Mouse (Mus musculus): Measurements from ENCODE around the gene Chkb. TPM values are rescaled to one million over a fixed set of nuclear protein-coding genes. Genes with fewer than 3 reads are reported as not detected.
A peak's percentile ranks its signal among the peaks of the same experiment; 100 is the strongest.

Gene Chkb
- polyA plus RNA-seq (2011; ENCODE audit: insufficient read depth, insufficient read length, low read depth, missing spikeins), result 41.3 and 45.7 TPM in 2 replicates

DNA sequence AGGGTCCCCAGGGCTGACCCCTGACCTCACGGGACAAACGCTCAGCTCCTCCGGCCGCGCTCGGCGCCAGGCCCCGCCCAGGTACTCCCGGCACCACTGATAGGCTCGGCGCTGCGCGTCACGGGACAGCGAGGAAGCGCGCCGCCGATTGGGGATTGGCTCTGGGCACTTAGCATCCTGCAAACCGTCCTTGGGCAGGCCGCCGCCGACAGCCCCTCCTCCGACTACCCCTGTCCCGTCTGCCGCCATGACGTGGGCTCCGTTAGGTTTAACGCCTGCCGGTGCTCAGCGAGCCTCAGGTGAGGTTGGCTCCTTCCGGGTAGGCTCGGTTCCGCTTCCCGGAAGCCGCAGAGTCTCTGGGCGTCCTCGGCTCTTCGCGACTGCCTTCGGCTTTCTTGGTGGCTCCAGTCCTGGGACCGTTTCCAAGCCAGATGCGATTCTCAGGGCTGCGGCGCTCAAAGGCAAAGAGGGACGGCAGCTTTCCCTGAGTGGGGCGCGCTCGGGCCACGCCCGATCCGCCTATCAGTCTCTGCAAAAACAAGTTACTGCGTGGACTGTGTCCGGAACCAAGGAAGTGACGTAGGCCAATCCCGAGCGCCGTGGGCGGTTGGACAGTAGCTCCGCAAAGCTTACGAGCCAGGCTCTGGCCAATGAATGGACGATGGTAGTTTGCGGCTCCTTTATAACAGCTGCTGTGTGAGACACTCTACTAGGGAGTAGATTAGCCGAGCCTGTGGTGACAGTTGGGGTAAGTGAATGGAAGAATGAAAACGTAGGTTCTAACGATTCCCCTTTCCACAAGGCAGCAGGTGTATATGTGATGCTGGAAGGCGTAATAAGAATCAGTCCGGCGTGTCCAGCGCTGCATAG is at the start of gene Chkb, which contains the start of the genes C730034F03Rik and Gm44502:
Gene Chkb (minus strand): TSS at position 557 of the 870 bp plus-strand sequence.
Gene C730034F03Rik (plus strand): TSS at position 238 of the 870 bp plus-strand sequence.
Gene Gm44502 (minus strand): TSS at position 345 of the 870 bp plus-strand sequence.
- no peaks in the 10 kb centered on the region for H3K27me3 ChIP-seq (ENCODE audit: control insufficient read depth, insufficient read depth, low read length, poor library complexity, severe bottlenecking)
- TF ChIP-seq CTCF (IDR thresholded peaks at IDR 0.05; ENCODE audit: low read depth, low read length) (no peak), EP300 (IDR thresholded peaks at IDR 0.05; ENCODE audit: insufficient read depth, low read depth, low read length) (no peak), POLR2A (IDR thresholded peaks at IDR 0.05; ENCODE audit: insufficient read depth, low read length) (no peak)
- H3K27ac ChIP-seq (ENCODE audit: insufficient read depth, low read length), result peak within 1 kb of the TSS; percentile 37
- H3K4me1 ChIP-seq (ENCODE audit: control insufficient read depth, insufficient read depth, low read length), result peaks cover 2% of the 10 kb centered on the region
- no peaks in the 10 kb centered on the region for H3K9me3 ChIP-seq (replicated peaks; ENCODE audit: control insufficient read depth, insufficient read depth, low read length, poor library complexity, severe bottlenecking)
- peak within 1 kb of the TSS; percentile 62 for H3K9ac ChIP-seq (ENCODE audit: low read depth, poor library complexity, severe bottlenecking)
- H3K36me3 ChIP-seq (ENCODE audit: control insufficient read depth, insufficient read depth, low read length, poor library complexity, severe bottlenecking), result peaks cover 8% of the 10 kb centered on the region
- H3K4me3 ChIP-seq (ENCODE audit: low read depth, low read length), result peak within 1 kb of the TSS; percentile 79

DNA sequence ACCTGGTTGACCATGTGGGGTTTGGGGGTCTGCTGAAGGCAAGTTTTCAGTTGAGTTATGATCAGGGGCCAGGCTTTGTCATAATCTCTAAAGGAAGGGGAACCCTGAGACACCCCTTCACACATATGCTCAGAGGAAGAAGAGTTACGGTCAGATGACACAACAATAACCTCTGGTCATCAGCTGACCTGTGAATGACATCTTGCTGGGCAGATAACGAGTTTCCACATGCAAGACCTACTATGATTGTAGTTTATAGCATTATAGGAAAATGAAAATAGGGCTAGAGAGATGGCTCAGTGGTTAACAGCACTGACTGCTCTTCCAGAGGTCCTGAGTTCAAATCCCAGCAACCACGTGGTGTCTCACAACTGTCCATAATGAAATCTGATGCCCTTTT is 48.9 kb upstream of the Chkb start:
- H3K4me1 ChIP-seq (ENCODE audit: control insufficient read depth, insufficient read depth, low read length), result peaks cover 5% of the 10 kb centered on the region
- H3K4me3 ChIP-seq (ENCODE audit: low read depth, low read length), result no peak overlapping the region
- H3K9ac ChIP-seq (ENCODE audit: low read depth, poor library complexity, severe bottlenecking), result no peak overlapping the region
- H3K27ac ChIP-seq (ENCODE audit: insufficient read depth, low read length), result peak overlapping the region; percentile 68
- H3K9me3 ChIP-seq (replicated peaks; ENCODE audit: control insufficient read depth, insufficient read depth, low read length, poor library complexity, severe bottlenecking), result no peaks in the 10 kb centered on the region
- TF ChIP-seq EP300 (IDR thresholded peaks at IDR 0.05; ENCODE audit: insufficient read depth, low read depth, low read length), result no peak
- TF ChIP-seq POLR2A (IDR thresholded peaks at IDR 0.05; ENCODE audit: insufficient read depth, low read length), result no peak
- TF ChIP-seq CTCF (IDR thresholded peaks at IDR 0.05; ENCODE audit: low read depth, low read length), result no peak
- no peaks in the 10 kb centered on the region for H3K27me3 ChIP-seq (ENCODE audit: control insufficient read depth, insufficient read depth, low read length, poor library complexity, severe bottlenecking)
- no peaks in the 10 kb centered on the region for H3K36me3 ChIP-seq (ENCODE audit: control insufficient read depth, insufficient read depth, low read length, poor library complexity, severe bottlenecking)

DNA sequence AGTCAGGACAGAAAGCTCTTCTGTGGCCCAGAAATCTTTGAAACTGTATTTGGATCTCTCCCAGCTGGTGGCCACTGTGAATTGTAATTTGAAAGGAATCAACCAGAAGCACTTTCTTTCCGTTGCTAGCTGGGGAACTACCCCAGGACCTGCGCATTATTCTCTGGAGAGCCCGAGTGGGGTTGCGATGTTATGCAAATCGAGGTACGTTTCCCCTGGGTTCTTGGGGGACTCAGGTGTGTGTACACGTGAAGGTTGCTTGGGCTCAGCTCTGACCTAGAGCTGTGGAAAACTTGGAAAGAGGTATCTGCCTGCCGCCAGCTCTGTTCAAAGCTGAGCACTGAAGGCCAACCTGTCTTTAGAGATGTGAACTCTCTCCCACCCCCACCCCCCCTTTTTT is 48.1 kb upstream of the Chkb start:
- H3K4me1 ChIP-seq (ENCODE audit: control insufficient read depth, insufficient read depth, low read length), result peaks cover 5% of the 10 kb centered on the region
- no peak for TF ChIP-seq CTCF (IDR thresholded peaks at IDR 0.05; ENCODE audit: low read depth, low read length)
- 0 out of 2 replicates have a peak, but pooled peaks have one; percentile 13 for TF ChIP-seq EP300 (IDR thresholded peaks at IDR 0.05; ENCODE audit: insufficient read depth, low read depth, low read length)
- H3K27ac ChIP-seq (ENCODE audit: insufficient read depth, low read length), result peak overlapping the region; percentile 68
- no peaks in the 10 kb centered on the region for H3K9me3 ChIP-seq (replicated peaks; ENCODE audit: control insufficient read depth, insufficient read depth, low read length, poor library complexity, severe bottlenecking)
- H3K27me3 ChIP-seq (ENCODE audit: control insufficient read depth, insufficient read depth, low read length, poor library complexity, severe bottlenecking), result no peaks in the 10 kb centered on the region
- peak overlapping the region; percentile 3 for H3K9ac ChIP-seq (ENCODE audit: low read depth, poor library complexity, severe bottlenecking)
- peak overlapping the region; percentile 13; the same call in 1 of the 2 replicates for H3K4me3 ChIP-seq (ENCODE audit: low read depth, low read length)
- H3K36me3 ChIP-seq (ENCODE audit: control insufficient read depth, insufficient read depth, low read length, poor library complexity, severe bottlenecking), result no peaks in the 10 kb centered on the region

DNA sequence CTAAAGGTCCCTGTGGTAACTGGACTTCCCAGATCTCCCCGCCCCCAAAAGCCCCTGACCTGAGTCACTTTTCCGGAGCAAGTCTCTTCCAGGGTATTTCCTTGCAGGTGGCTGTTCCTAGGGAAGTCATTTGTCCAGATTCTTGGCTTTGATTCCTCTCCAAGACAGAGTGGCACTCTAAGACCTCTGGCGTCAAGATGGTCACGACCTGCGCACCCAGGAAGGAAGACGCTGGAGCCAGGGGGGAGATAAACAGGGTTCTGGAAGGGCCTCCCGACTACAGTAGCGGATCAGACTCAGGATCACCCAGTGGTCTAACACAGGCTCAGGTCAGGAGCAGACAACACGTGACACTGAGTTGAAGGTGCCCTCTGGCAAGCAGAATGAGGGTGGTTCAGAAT is 47.4 kb upstream of the Chkb start, which contains the start of gene Arsa:
Gene Arsa (minus strand): TSS at position 335 of the 401 bp plus-strand sequence.
- Histone ChIP-seq H3K27ac (ENCODE audit: insufficient read depth, low read length) (peak within 1 kb of the TSS; percentile 86), H3K36me3 (ENCODE audit: control insufficient read depth, insufficient read depth, low read length, poor library complexity, severe bottlenecking) (no peaks in the 10 kb centered on the region)
- TF ChIP-seq EP300 (IDR thresholded peaks at IDR 0.05; ENCODE audit: insufficient read depth, low read depth, low read length) (no peak), POLR2A (IDR thresholded peaks at IDR 0.05; ENCODE audit: insufficient read depth, low read length) (no peak), CTCF (IDR thresholded peaks at IDR 0.05; ENCODE audit: low read depth, low read length) (no peak)

DNA sequence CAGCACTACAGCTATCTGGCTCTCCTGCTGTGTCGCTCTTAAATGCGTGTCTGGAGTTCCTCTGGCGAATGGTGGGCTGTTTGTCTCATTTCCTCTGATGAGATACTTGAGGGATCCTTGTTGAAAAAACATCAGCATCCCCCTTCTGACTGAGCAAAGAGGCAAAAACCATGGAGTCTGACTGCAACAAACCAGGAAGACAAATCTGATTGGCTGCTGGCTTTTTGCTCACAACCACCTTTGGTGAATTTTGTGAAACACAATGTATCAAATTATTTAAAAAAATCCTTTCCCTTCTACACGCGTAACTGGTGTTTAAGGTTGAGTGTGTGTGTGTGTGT is 46.7 kb upstream of the Chkb start:
- Histone ChIP-seq H3K4me3 (ENCODE audit: low read depth, low read length) (peak overlapping the region; percentile 95), H3K36me3 (ENCODE audit: control insufficient read depth, insufficient read depth, low read length, poor library complexity, severe bottlenecking) (no peaks in the 10 kb centered on the region), H3K9ac (ENCODE audit: low read depth, poor library complexity, severe bottlenecking) (peak overlapping the region; percentile 45), H3K4me1 (ENCODE audit: control insufficient read depth, insufficient read depth, low read length) (peaks cover 5% of the 10 kb centered on the region), H3K9me3 (replicated peaks; ENCODE audit: control insufficient read depth, insufficient read depth, low read length, poor library complexity, severe bottlenecking) (no peaks in the 10 kb centered on the region), H3K27me3 (ENCODE audit: control insufficient read depth, insufficient read depth, low read length, poor library complexity, severe bottlenecking) (no peaks in the 10 kb centered on the region), H3K27ac (ENCODE audit: insufficient read depth, low read length) (peak overlapping the region; percentile 86)
- no peak for TF ChIP-seq EP300 (IDR thresholded peaks at IDR 0.05; ENCODE audit: insufficient read depth, low read depth, low read length)
- TF ChIP-seq CTCF (IDR thresholded peaks at IDR 0.05; ENCODE audit: low read depth, low read length), result no peak
- no peak for TF ChIP-seq POLR2A (IDR thresholded peaks at IDR 0.05; ENCODE audit: insufficient read depth, low read length)

More for the DNA sequence above, 47.4 kb upstream of the Chkb start, which contains the start of gene Arsa:
- Histone ChIP-seq H3K9me3 (replicated peaks; ENCODE audit: control insufficient read depth, insufficient read depth, low read length, poor library complexity, severe bottlenecking) (no peaks in the 10 kb centered on the region), H3K4me1 (ENCODE audit: control insufficient read depth, insufficient read depth, low read length) (peaks cover 5% of the 10 kb centered on the region), H3K4me3 (ENCODE audit: low read depth, low read length) (peak within 1 kb of the TSS; percentile 95), H3K9ac (ENCODE audit: low read depth, poor library complexity, severe bottlenecking) (peak within 1 kb of the TSS; percentile 45), H3K27me3 (ENCODE audit: control insufficient read depth, insufficient read depth, low read length, poor library complexity, severe bottlenecking) (no peaks in the 10 kb centered on the region)

All from ES-Bruce4 (cell line).